Mouse (Mus musculus): ENCODE data around the gene Tspan4. TPM values are rescaled to one million over a fixed set of nuclear protein-coding genes. Genes with fewer than 3 reads are reported as not detected.
"Not testable (repeated sequence)": the region's sequence is repeated elsewhere in the genome, so short reads cannot be mapped to it uniquely, and the experiment has no call there.

The Tspan4 gene
- total RNA-seq, 2 experiments from 2014 or later: 24.5 to 28.7 TPM

GRCm38 (mm10) chr7:141438201-141438968 is 36.7 kb upstream of the Tspan4 start:
- DNase-seq (ENCODE audit: low spot score in 2 of 2): no peak

DNA sequence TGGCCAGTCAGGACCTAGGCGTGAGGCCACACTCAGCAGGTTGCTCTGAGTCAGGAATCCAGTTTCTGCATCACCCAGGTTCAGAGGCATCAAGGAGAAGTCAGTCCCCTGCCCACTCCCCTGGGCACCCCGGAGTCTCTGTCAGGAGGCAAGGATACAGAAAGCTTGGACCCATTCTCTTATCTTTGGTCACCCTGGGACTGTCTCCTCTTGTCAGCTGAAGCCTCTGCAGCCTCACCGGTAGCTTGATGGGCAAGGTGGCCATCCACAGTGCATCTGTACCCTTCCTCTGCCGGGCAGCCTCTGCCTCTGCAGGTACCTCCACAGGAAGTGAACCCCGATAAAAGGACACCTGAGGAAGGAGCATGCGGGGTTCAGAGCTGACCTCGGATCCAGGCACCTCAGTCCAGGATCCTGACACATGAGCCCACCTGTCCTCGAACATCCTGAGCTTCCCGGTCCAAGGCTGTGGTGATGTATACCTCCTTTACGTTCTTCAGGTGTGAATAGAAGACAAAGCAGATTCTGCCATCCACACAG is 35.8 kb upstream of the Tspan4 start:
- DNase-seq (ENCODE audit: low spot score in 2 of 2): no peak

- DNase-seq (ENCODE audit: low spot score in 2 of 2): no peak
These were observed 35.2 kb upstream of the Tspan4 start for GRCm38 (mm10) chr7:141439811-141440210.

DNA sequence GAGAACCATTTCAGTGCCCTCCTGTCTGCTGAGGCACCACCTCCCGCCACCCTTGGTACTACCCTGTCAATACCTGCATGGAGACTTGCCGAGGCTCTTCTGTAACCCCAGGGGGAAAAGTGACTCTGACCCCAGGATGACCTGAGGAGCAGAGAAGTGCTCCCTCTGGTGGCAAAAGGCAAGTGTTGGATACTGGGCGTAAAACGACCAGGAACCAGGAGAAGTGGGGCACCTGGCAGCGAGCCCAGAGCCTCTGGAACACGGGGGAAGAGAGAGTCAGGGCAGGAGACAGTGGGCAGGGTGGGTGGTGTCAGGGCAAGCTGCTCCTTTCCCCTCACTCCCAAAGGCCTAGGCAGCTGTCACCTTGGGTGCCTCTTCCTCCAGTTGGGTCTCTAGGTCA is 34.4 kb upstream of the Tspan4 start:
- peak in 1 of 2 experiments; percentile 72 for DNase-seq (ENCODE audit: low spot score in 2 of 2)

DNA sequence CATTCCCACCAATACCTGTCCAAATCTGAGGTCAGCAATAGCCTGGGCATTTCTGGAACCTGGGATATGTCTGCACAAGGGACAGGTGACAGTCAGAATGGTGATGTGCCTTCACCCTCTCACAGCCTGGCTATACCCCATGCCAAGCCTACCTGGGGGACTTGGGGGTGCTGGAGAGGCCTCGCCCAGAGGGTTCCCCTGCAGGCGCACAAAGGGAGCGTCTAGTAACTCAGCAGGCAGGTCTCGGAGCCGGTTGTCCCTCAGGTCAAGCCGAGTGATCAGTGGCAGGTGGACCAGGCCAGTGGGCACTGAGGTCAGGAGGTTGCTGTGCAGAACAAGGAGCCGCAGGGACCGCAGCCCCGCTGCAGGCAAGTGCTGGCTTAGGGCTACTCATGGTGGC is 33.6 kb upstream of the Tspan4 start:
- no peak for DNase-seq (ENCODE audit: low spot score in 2 of 2)

- DNase-seq (ENCODE audit: low spot score in 2 of 2): no peak
These were observed 32.8 kb upstream of the Tspan4 start for GRCm38 (mm10) chr7:141442199-141442598.

GRCm38 (mm10) chr7:141443081-141443821 is 31.8 kb upstream of the Tspan4 start:
- DNase-seq (ENCODE audit: low spot score in 2 of 2): no peak

- no peak for DNase-seq (ENCODE audit: low spot score in 2 of 2)
These were observed 31.2 kb upstream of the Tspan4 start, which contains the start of gene Pidd1 for GRCm38 (mm10) chr7:141443828-141444237. Pidd1 (minus strand) TSS chr7:141444025.

- DNase-seq (ENCODE audit: low spot score in 2 of 2): not testable (repeated sequence)
These were observed 28.7 kb upstream of the Tspan4 start for GRCm38 (mm10) chr7:141446374-141446773.

GRCm38 (mm10) chr7:141447110-141447991 is 27.7 kb upstream of the Tspan4 start, which contains the start of gene Rplp2:
Rplp2 (plus strand) TSS chr7:141447370.
- peak; percentile 95 to 98 for DNase-seq (ENCODE audit: low spot score in 2 of 2)

DNA sequence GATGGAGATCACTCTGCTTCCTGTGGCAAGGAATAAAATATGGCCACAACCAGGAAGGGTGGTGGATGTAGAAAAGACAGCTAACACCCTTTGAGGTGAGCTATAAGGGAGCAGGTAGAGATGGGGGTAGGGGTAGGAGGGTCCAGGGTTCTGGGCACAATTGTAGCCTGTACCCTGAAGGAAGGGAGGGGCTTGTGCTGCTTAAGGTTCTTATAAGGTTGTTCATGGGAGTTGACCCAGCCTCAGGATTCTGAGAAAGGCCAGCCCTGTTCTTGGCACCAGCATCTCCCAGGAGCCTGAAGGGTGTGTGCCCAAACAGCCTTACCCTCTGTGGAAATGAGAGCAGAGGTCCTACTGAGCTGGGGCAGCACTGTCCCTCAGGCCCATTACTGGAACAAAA is 23.1 kb upstream of the Tspan4 start:
- no peak for DNase-seq (ENCODE audit: low spot score in 2 of 2)

GRCm38 (mm10) chr7:141453636-141454035 is 21.4 kb upstream of the Tspan4 start:
- DNase-seq (ENCODE audit: low spot score in 2 of 2): no peak

GRCm38 (mm10) chr7:141454967-141455551 is 20.0 kb upstream of the Tspan4 start, which contains the start of gene Pnpla2:
Pnpla2 (plus strand) TSS chr7:141455198.
- DNase-seq (ENCODE audit: low spot score in 2 of 2): peak; percentile 85 to 92

- DNase-seq (ENCODE audit: low spot score in 2 of 2): peak in 1 of 2 experiments; percentile 65
These were observed 19.3 kb upstream of the Tspan4 start for GRCm38 (mm10) chr7:141455610-141456314.

DNA sequence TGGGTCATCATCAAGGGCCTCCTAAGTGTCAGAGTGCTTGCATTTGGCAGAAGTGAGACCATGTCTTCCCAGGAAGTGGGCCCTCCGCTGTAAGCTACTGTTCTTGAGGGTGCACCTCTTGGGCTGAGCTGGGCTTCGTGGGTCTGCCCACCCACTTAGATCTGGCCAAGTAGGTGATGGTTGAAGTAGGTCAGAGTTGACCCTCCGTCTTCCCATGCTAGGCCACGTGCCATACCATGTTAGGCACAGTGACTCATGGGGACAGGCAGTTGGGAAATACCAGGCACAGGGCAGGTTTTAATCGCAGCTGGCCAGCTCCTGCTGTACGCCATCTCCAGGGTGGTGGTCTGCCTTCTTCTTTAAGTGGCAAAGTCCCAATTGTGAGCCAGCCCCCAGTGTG is 18.3 kb upstream of the Tspan4 start:
- DNase-seq (ENCODE audit: low spot score in 2 of 2): no peak

- no peak for DNase-seq (ENCODE audit: low spot score in 2 of 2)
These were observed 17.8 kb upstream of the Tspan4 start for GRCm38 (mm10) chr7:141457236-141457635.

- no peak for DNase-seq (ENCODE audit: low spot score in 2 of 2)
These were observed 16.9 kb upstream of the Tspan4 start for GRCm38 (mm10) chr7:141457986-141458660.

GRCm38 (mm10) chr7:141458661-141459060 is 16.4 kb upstream of the Tspan4 start:
- DNase-seq (ENCODE audit: low spot score in 2 of 2): no peak

GRCm38 (mm10) chr7:141459301-141459711 is 15.7 kb upstream of the Tspan4 start:
- DNase-seq (ENCODE audit: low spot score in 2 of 2): no peak
